Mouse (Mus musculus): ENCODE data around the gene Cyb5r2. TPM values are rescaled to one million over a fixed set of nuclear protein-coding genes. Genes with fewer than 3 reads are reported as not detected.

Gene Cyb5r2
- polyA plus RNA-seq, 1 experiment from 2014 or later, result 0.60 TPM

- no peaks in the 10 kb centered on the region for H3K27me3 ChIP-seq (replicated peaks; ENCODE audit: control insufficient read depth, insufficient read depth, low read length)
- no peak overlapping the region for H3K4me2 ChIP-seq (ENCODE audit: low read depth, low read length)
- peaks cover 9% of the 10 kb centered on the region; the same call in 1 of the 2 replicates for H3K36me3 ChIP-seq (ENCODE audit: control insufficient read depth, insufficient read depth, low read length)
- peaks cover 9% of the 10 kb centered on the region for H3K4me1 ChIP-seq (ENCODE audit: control insufficient read depth, insufficient read depth, low read length)
- no peak overlapping the region for H3K9ac ChIP-seq (ENCODE audit: low read depth, low read length)
- H3K4me3 ChIP-seq (ENCODE audit: low read depth, low read length), result no peak overlapping the region
- 62% methylated on average over 6 of the region's 6 CpGs for WGBS
- H3K9me3 ChIP-seq (ENCODE audit: control insufficient read depth, low read length), result no peaks in the 10 kb centered on the region
- no peak for DNase-seq (ENCODE audit: low spot score)
- no peak for ATAC-seq (ENCODE audit: low read depth)
- no peak overlapping the region for H3K27ac ChIP-seq (replicated peaks; ENCODE audit: low read depth, low read length)
These were observed 45.1 kb downstream of the Cyb5r2 start for GRCm38 (mm10) chr7:107712743-107713142.

- H3K4me1 ChIP-seq (ENCODE audit: control insufficient read depth, insufficient read depth, low read length), result peaks cover 12% of the 10 kb centered on the region
- peak overlapping the region; percentile 45 for H3K9ac ChIP-seq (ENCODE audit: low read depth, low read length)
- no peaks in the 10 kb centered on the region for H3K27me3 ChIP-seq (replicated peaks; ENCODE audit: control insufficient read depth, insufficient read depth, low read length)
- peak; percentile 95 for ATAC-seq (ENCODE audit: low read depth)
- no peaks in the 10 kb centered on the region for H3K9me3 ChIP-seq (ENCODE audit: control insufficient read depth, low read length)
- DNase-seq (ENCODE audit: low spot score), result peak; percentile 93
- H3K4me3 ChIP-seq (ENCODE audit: low read depth, low read length), result peak overlapping the region; percentile 23
- peak overlapping the region; percentile 7; the same call in 1 of the 2 replicates for H3K27ac ChIP-seq (replicated peaks; ENCODE audit: low read depth, low read length)
- WGBS, result 4% methylated on average over 10 of the region's 10 CpGs
- H3K4me2 ChIP-seq (ENCODE audit: low read depth, low read length), result peak overlapping the region; percentile 47
- no peaks in the 10 kb centered on the region for H3K36me3 ChIP-seq (ENCODE audit: control insufficient read depth, insufficient read depth, low read length)
These were observed 49.2 kb downstream of the Cyb5r2 start for GRCm38 (mm10) chr7:107708491-107709112.

- Histone ChIP-seq H3K9ac (ENCODE audit: low read depth, low read length) (no peak overlapping the region), H3K27ac (replicated peaks; ENCODE audit: low read depth, low read length) (peak overlapping the region; percentile 33; the same call in 1 of the 2 replicates), H3K27me3 (replicated peaks; ENCODE audit: control insufficient read depth, insufficient read depth, low read length) (no peaks in the 10 kb centered on the region), H3K36me3 (ENCODE audit: control insufficient read depth, insufficient read depth, low read length) (no peaks in the 10 kb centered on the region), H3K9me3 (ENCODE audit: control insufficient read depth, low read length) (no peaks in the 10 kb centered on the region), H3K4me2 (ENCODE audit: low read depth, low read length) (no peak overlapping the region), H3K4me3 (ENCODE audit: low read depth, low read length) (no peak overlapping the region), H3K4me1 (ENCODE audit: control insufficient read depth, insufficient read depth, low read length) (peaks cover 12% of the 10 kb centered on the region)
- 65% methylated on average over 9 of the region's 9 CpGs for WGBS
- DNase-seq (ENCODE audit: low spot score) (no peak), ATAC-seq (ENCODE audit: low read depth) (no peak)
These were observed 50.2 kb downstream of the Cyb5r2 start for GRCm38 (mm10) chr7:107707650-107708049.

GRCm38 (mm10) chr7:107705941-107706340 is 51.9 kb downstream of the Cyb5r2 start:
- Histone ChIP-seq H3K9me3 (ENCODE audit: control insufficient read depth, low read length) (no peaks in the 10 kb centered on the region), H3K36me3 (ENCODE audit: control insufficient read depth, insufficient read depth, low read length) (no peaks in the 10 kb centered on the region), H3K27ac (replicated peaks; ENCODE audit: low read depth, low read length) (no peak overlapping the region), H3K4me1 (ENCODE audit: control insufficient read depth, insufficient read depth, low read length) (peaks cover 17% of the 10 kb centered on the region), H3K4me3 (ENCODE audit: low read depth, low read length) (no peak overlapping the region), H3K4me2 (ENCODE audit: low read depth, low read length) (no peak overlapping the region), H3K9ac (ENCODE audit: low read depth, low read length) (no peak overlapping the region), H3K27me3 (replicated peaks; ENCODE audit: control insufficient read depth, insufficient read depth, low read length) (no peaks in the 10 kb centered on the region)
- 70% methylated on average over 5 of the region's 5 CpGs for WGBS
- ATAC-seq (ENCODE audit: low read depth) (no peak), DNase-seq (ENCODE audit: low spot score) (no peak)

- peaks cover 11% of the 10 kb centered on the region for H3K4me1 ChIP-seq (ENCODE audit: control insufficient read depth, insufficient read depth, low read length)
- DNase-seq (ENCODE audit: low spot score), result peak; percentile 63
- no peak overlapping the region for H3K9ac ChIP-seq (ENCODE audit: low read depth, low read length)
- 34% methylated on average over 13 of the region's 13 CpGs for WGBS
- 0 out of 2 replicates have a peak, but pooled peaks cover 3% of the 10 kb centered on the region for H3K36me3 ChIP-seq (ENCODE audit: control insufficient read depth, insufficient read depth, low read length)
- no peaks in the 10 kb centered on the region for H3K27me3 ChIP-seq (replicated peaks; ENCODE audit: control insufficient read depth, insufficient read depth, low read length)
- no peak overlapping the region for H3K4me3 ChIP-seq (ENCODE audit: low read depth, low read length)
- H3K27ac ChIP-seq (replicated peaks; ENCODE audit: low read depth, low read length), result peak overlapping the region; percentile 39
- H3K9me3 ChIP-seq (ENCODE audit: control insufficient read depth, low read length), result no peaks in the 10 kb centered on the region
- no peak overlapping the region for H3K4me2 ChIP-seq (ENCODE audit: low read depth, low read length)
- peak; percentile 37; the same call in 1 of the 2 replicates for ATAC-seq (ENCODE audit: low read depth)
These were observed 55.1 kb downstream of the Cyb5r2 start for GRCm38 (mm10) chr7:107702461-107703380.

GRCm38 (mm10) chr7:107700646-107701045 is 57.2 kb downstream of the Cyb5r2 start:
- no peak overlapping the region for H3K4me3 ChIP-seq (ENCODE audit: low read depth, low read length)
- no peaks in the 10 kb centered on the region for H3K27me3 ChIP-seq (replicated peaks; ENCODE audit: control insufficient read depth, insufficient read depth, low read length)
- H3K36me3 ChIP-seq (ENCODE audit: control insufficient read depth, insufficient read depth, low read length), result 0 out of 2 replicates have a peak, but pooled peaks cover 3% of the 10 kb centered on the region
- no peaks in the 10 kb centered on the region for H3K9me3 ChIP-seq (ENCODE audit: control insufficient read depth, low read length)
- no peak overlapping the region for H3K27ac ChIP-seq (replicated peaks; ENCODE audit: low read depth, low read length)
- H3K4me1 ChIP-seq (ENCODE audit: control insufficient read depth, insufficient read depth, low read length), result peaks cover 9% of the 10 kb centered on the region
- no peak for DNase-seq (ENCODE audit: low spot score)
- H3K9ac ChIP-seq (ENCODE audit: low read depth, low read length), result no peak overlapping the region
- no peak overlapping the region for H3K4me2 ChIP-seq (ENCODE audit: low read depth, low read length)
- ATAC-seq (ENCODE audit: low read depth), result no peak
- 88% methylated on average over 5 of the region's 5 CpGs for WGBS

- Histone ChIP-seq H3K4me1 (ENCODE audit: control insufficient read depth, insufficient read depth, low read length) (peaks cover 9% of the 10 kb centered on the region), H3K36me3 (ENCODE audit: control insufficient read depth, insufficient read depth, low read length) (0 out of 2 replicates have a peak, but pooled peaks cover 3% of the 10 kb centered on the region), H3K27ac (replicated peaks; ENCODE audit: low read depth, low read length) (no peak overlapping the region), H3K9ac (ENCODE audit: low read depth, low read length) (no peak overlapping the region), H3K4me2 (ENCODE audit: low read depth, low read length) (no peak overlapping the region), H3K27me3 (replicated peaks; ENCODE audit: control insufficient read depth, insufficient read depth, low read length) (no peaks in the 10 kb centered on the region), H3K9me3 (ENCODE audit: control insufficient read depth, low read length) (no peaks in the 10 kb centered on the region), H3K4me3 (ENCODE audit: low read depth, low read length) (no peak overlapping the region)
- DNase-seq (ENCODE audit: low spot score), result no peak
- ATAC-seq (ENCODE audit: low read depth), result no peak
- WGBS, result 42% methylated on average over 1 of the region's 1 CpGs
These were observed 57.9 kb downstream of the Cyb5r2 start for GRCm38 (mm10) chr7:107699926-107700325.

All from embryonic facial prominence, embryonic 14.5 days (tissue).